Mouse (Mus musculus): ENCODE results near the gene Bend6. TPM values are rescaled to one million over a fixed set of nuclear protein-coding genes. Genes with fewer than 3 reads are reported as not detected.

Bend6 gene
- polyA plus RNA-seq (2012; rRNA removed) (0.37 and 0.49 TPM in 2 replicates), polyA plus RNA-seq (2014; fragmentation: Nextera tagmentation; extraction: Ambion mirVana) (0.47 and 0.82 TPM in 2 replicates)

- H3K4me1 ChIP-seq (replicated peaks; ENCODE audit: control insufficient read depth in 2 of 2, insufficient read depth in 2 of 2, low read length in 1 of 2) = peaks cover 0 to 3% of the 10 kb centered on the region in 2 experiments; a peak in 1 of 4 replicates
- H3K36me3 ChIP-seq (replicated peaks; ENCODE audit: control insufficient read depth, insufficient read depth, low read depth) = no peaks in the 10 kb centered on the region
- no peaks in the 10 kb centered on the region for H3K9me3 ChIP-seq (ENCODE audit: control insufficient read depth, low read length)
- DNase-seq (ENCODE audit: low read depth in 3 of 3, low spot score in 3 of 3) (peak in 2 of 3 experiments; percentile 7 to 28), ATAC-seq (ENCODE audit: insufficient read depth) (peak; percentile 74)
- H3K4me3 ChIP-seq (ENCODE audit: insufficient read depth in 1 of 2, low read depth in 2 of 2, low read length in 2 of 2) = peak within 1 kb of the TSS; percentile 51 to 58
- TF ChIP-seq EP300 (IDR thresholded peaks at IDR 0.05; ENCODE audit: low read depth) = no peak
- 0 out of 2 replicates have a peak, but pooled peaks have one; percentile 17 for TF ChIP-seq CTCF (IDR thresholded peaks at IDR 0.05; ENCODE audit: low read depth)
- H3K4me2 ChIP-seq (ENCODE audit: low read depth) = peak within 1 kb of the TSS; percentile 56
- WGBS (ENCODE audit: insufficient replicate concordance) = 2% methylated on average over 84 of the region's 110 CpGs
- peaks cover 45% of the 10 kb centered on the region for H3K27me3 ChIP-seq (ENCODE audit: control insufficient read depth, insufficient read depth, low read length)
- H3K27ac ChIP-seq = no peak within 1 kb of the TSS
- peak within 1 kb of the TSS; percentile 18; the same call in 1 of the 2 replicates for H3K9ac ChIP-seq (replicated peaks)
These were observed at the start of gene Bend6 for GRCm38 (mm10) chr1:33907421-33908190. Bend6 (minus strand) TSS chr1:33907816.

- 67% methylated on average over 6 of the region's 6 CpGs for WGBS (ENCODE audit: insufficient replicate concordance)
- no peak overlapping the region for H3K4me2 ChIP-seq (ENCODE audit: low read depth)
- no peak overlapping the region for H3K27ac ChIP-seq
- H3K9ac ChIP-seq (replicated peaks) = no peak overlapping the region
- DNase-seq (ENCODE audit: low read depth in 3 of 3, low spot score in 3 of 3) = no peak
- H3K4me1 ChIP-seq (replicated peaks; ENCODE audit: control insufficient read depth in 2 of 2, insufficient read depth in 2 of 2, low read length in 1 of 2) = no peaks in the 10 kb centered on the region
- no peaks in the 10 kb centered on the region for H3K27me3 ChIP-seq (ENCODE audit: control insufficient read depth, insufficient read depth, low read length)
- TF ChIP-seq EP300 (IDR thresholded peaks at IDR 0.05; ENCODE audit: low read depth) (no peak), CTCF (IDR thresholded peaks at IDR 0.05; ENCODE audit: low read depth) (no peak)
- H3K9me3 ChIP-seq (ENCODE audit: control insufficient read depth, low read length) = no peaks in the 10 kb centered on the region
- no peak for ATAC-seq (ENCODE audit: insufficient read depth)
- no peak overlapping the region for H3K4me3 ChIP-seq (ENCODE audit: insufficient read depth in 1 of 2, low read depth in 2 of 2, low read length in 2 of 2)
- H3K36me3 ChIP-seq (replicated peaks; ENCODE audit: control insufficient read depth, insufficient read depth, low read depth) = no peaks in the 10 kb centered on the region
These were observed 48.0 kb upstream of the Bend6 start for GRCm38 (mm10) chr1:33955626-33956025.

- WGBS (ENCODE audit: insufficient replicate concordance) = 55% methylated on average over 5 of the region's 5 CpGs
- Histone ChIP-seq H3K27me3 (ENCODE audit: control insufficient read depth, insufficient read depth, low read length) (no peaks in the 10 kb centered on the region), H3K4me3 (ENCODE audit: insufficient read depth in 1 of 2, low read depth in 2 of 2, low read length in 2 of 2) (no peak overlapping the region), H3K4me1 (replicated peaks; ENCODE audit: control insufficient read depth in 2 of 2, insufficient read depth in 2 of 2, low read length in 1 of 2) (peaks cover 0 to 3% of the 10 kb centered on the region in 2 experiments; a peak in 1 of 4 replicates), H3K4me2 (ENCODE audit: low read depth) (no peak overlapping the region), H3K36me3 (replicated peaks; ENCODE audit: control insufficient read depth, insufficient read depth, low read depth) (no peaks in the 10 kb centered on the region), H3K9ac (replicated peaks) (no peak overlapping the region), H3K27ac (no peak overlapping the region), H3K9me3 (ENCODE audit: control insufficient read depth, low read length) (no peaks in the 10 kb centered on the region)
- no peak for DNase-seq (ENCODE audit: low read depth in 3 of 3, low spot score in 3 of 3)
- no peak for ATAC-seq (ENCODE audit: insufficient read depth)
- TF ChIP-seq EP300 (IDR thresholded peaks at IDR 0.05; ENCODE audit: low read depth) = no peak
- TF ChIP-seq CTCF (IDR thresholded peaks at IDR 0.05; ENCODE audit: low read depth) = no peak
These were observed 40.9 kb upstream of the Bend6 start for GRCm38 (mm10) chr1:33948511-33948910.

GRCm38 (mm10) chr1:33947838-33948237, 40.2 kb upstream of the Bend6 start:
- Histone ChIP-seq H3K4me1 (replicated peaks; ENCODE audit: control insufficient read depth in 2 of 2, insufficient read depth in 2 of 2, low read length in 1 of 2) (peaks cover 0 to 3% of the 10 kb centered on the region in 2 experiments; a peak in 1 of 4 replicates), H3K4me2 (ENCODE audit: low read depth) (no peak overlapping the region), H3K9me3 (ENCODE audit: control insufficient read depth, low read length) (no peaks in the 10 kb centered on the region), H3K36me3 (replicated peaks; ENCODE audit: control insufficient read depth, insufficient read depth, low read depth) (no peaks in the 10 kb centered on the region), H3K4me3 (ENCODE audit: insufficient read depth in 1 of 2, low read depth in 2 of 2, low read length in 2 of 2) (no peak overlapping the region), H3K27ac (no peak overlapping the region), H3K9ac (replicated peaks) (no peak overlapping the region), H3K27me3 (ENCODE audit: control insufficient read depth, insufficient read depth, low read length) (no peaks in the 10 kb centered on the region)
- no peak for TF ChIP-seq EP300 (IDR thresholded peaks at IDR 0.05; ENCODE audit: low read depth)
- no peak for TF ChIP-seq CTCF (IDR thresholded peaks at IDR 0.05; ENCODE audit: low read depth)
- WGBS (ENCODE audit: insufficient replicate concordance) = 66% methylated on average over 6 of the region's 6 CpGs
- ATAC-seq (ENCODE audit: insufficient read depth) = no peak
- no peak for DNase-seq (ENCODE audit: low read depth in 3 of 3, low spot score in 3 of 3)
